Mouse (Mus musculus) heart, adult 2 months (tissue): ENCODE results near the gene Pex13. TPM values are rescaled to one million over a fixed set of nuclear protein-coding genes. Genes with fewer than 3 reads are reported as not detected.

ENCODE experiments used
- DNase-seq, 2 experiments: peaks; one replicate each; pipeline ENCODE4 v3.0.0; 2021
- H3K27ac ChIP-seq: fragments of 200-600 bp; 2 replicates; pipeline ENCODE4 v1.8.1; 2022
- H3K27me3 ChIP-seq: fragments of 200-500 bp; 2 replicates; pipeline ENCODE4 v1.6.1; 2012; ENCODE audit warnings: mild to moderate bottlenecking, low read length, inconsistent platforms, mixed read lengths; ENCODE audit not compliant: control insufficient read depth, insufficient read depth
- H3K36me3 ChIP-seq: fragments of 200-500 bp; 2 replicates; pipeline ENCODE4 v1.6.1; 2012; ENCODE audit warnings: low read length, inconsistent platforms; ENCODE audit not compliant: control insufficient read depth, insufficient read depth
- H3K4me1 ChIP-seq: fragments of 200-500 bp; 2 replicates; pipeline ENCODE4 v1.6.1; 2011; ENCODE audit warnings: low read length; ENCODE audit not compliant: control insufficient read depth, insufficient read depth
- H3K4me3 ChIP-seq: fragments of 200-600 bp; 2 replicates; pipeline ENCODE4 v1.8.1; 2022
- H3K79me2 ChIP-seq: fragments of 200-500 bp; replicated peaks from 2 replicates; pipeline ENCODE4 v1.6.1; 2012; ENCODE audit warnings: mild to moderate bottlenecking, inconsistent platforms, low read length, moderate library complexity, mixed read lengths; ENCODE audit not compliant: control insufficient read depth, insufficient read depth
- H3K9ac ChIP-seq: fragments of 200-500 bp; 2 replicates; pipeline ENCODE4 v1.6.1; 2012; ENCODE audit warnings: low read depth, mild to moderate bottlenecking, control low read depth, inconsistent platforms, low read length, mixed read lengths
- CTCF ChIP-seq: fragments of 200-600 bp; IDR thresholded peaks from 2 replicates; pipeline ENCODE4 v1.8.1; 2022; ENCODE audit warnings: antibody characterized with exemption, mild to moderate bottlenecking, moderate library complexity
- EP300 ChIP-seq: fragments of 200-500 bp; IDR thresholded peaks from 2 replicates; pipeline ENCODE4 v1.6.1; 2011; ENCODE audit warnings: low read depth, low read length, control low read depth; ENCODE audit not compliant: insufficient read depth
- POLR2A ChIP-seq: fragments of 200-500 bp; IDR thresholded peaks from 2 replicates; pipeline ENCODE4 v1.6.1; 2011; ENCODE audit warnings: mild to moderate bottlenecking, low read depth, low read length, control low read depth; ENCODE audit not compliant: insufficient read depth
- WGBS: fragments of 180-500 bp; shearing (Covaris S2); methylation state at CpG from one replicate; pipeline ENCODE4 v1.1.7; 2018; 5-methylcytosine and 5-hydroxymethylcytosine counted together
- intact Hi-C: fragments of 180-260 bp; cut with DNase I; formaldehyde crosslinking; loops from one replicate; pipeline ENCODE4 v1.15.1; 2025
- long read RNA-seq: library from polyadenylated mRNA; stranded (forward); transcript quantifications from one replicate; pipeline ENCODE4 v2.0.0, GENCODE M21; 2021
- polyA plus RNA-seq: library from polyadenylated mRNA; depleted of rRNA; stranded (reverse); fragments of >200 nt; gene quantifications from 2 replicates; pipeline ENCODE4 v1.2.3, GENCODE M21; 2012; rRNA removed
- total RNA-seq, 2 experiments: library from RNA; stranded (reverse); gene quantifications; 2 replicates each; pipeline ENCODE4 v1.2.3; 2021

Gene Pex13
- total RNA-seq (10 to 100 TPM; 29.0 to 29.2 TPM), polyA plus RNA-seq (8.2 and 14.4 TPM in 2 replicates)
- long read RNA-seq, full-length matches to known transcripts = 55 of 57 reads
- long read RNA-seq, partial matches to known transcripts = 0 of 57 reads
- long read RNA-seq, other reads (novel, unspliced or antisense) = 2 of 57 reads

- peak; percentile 94 for DNase-seq
- Histone ChIP-seq H3K79me2 (peaks cover 5% of the 10 kb centered on the region), H3K9ac (peak within 1 kb of the TSS; percentile 93), H3K4me3 (peak within 1 kb of the TSS; percentile 96), H3K27me3 (no peaks in the 10 kb centered on the region), H3K36me3 (peaks cover 2% of the 10 kb centered on the region; the same call in 1 of the 2 replicates), H3K27ac (peak within 1 kb of the TSS; percentile 92), H3K4me1 (peaks cover 2% of the 10 kb centered on the region)
- WGBS = under 1% methylated on average over 49 of the region's 49 CpGs
- intact Hi-C loops = loop anchor here (1.0 to 10.0 kb wide), 3 partner anchors 33 to 171 kb away; partner anchors contain the start of genes 0610010F05Rik, Ahsa2 and Rel
- TF ChIP-seq POLR2A = peak; percentile 70
- 0 out of 2 replicates have a peak, but pooled peaks have one; percentile 43 for TF ChIP-seq EP300
- TF ChIP-seq CTCF = no peak
These were observed at the start of gene Pex13 for GRCm38 (mm10) chr11:23665798-23666501. Gene Pex13 (minus strand): TSS chr11:23665959.

- Histone ChIP-seq H3K9ac (no peak overlapping the region), H3K27ac (no peak overlapping the region), H3K4me3 (no peak overlapping the region), H3K27me3 (no peaks in the 10 kb centered on the region), H3K79me2 (no peaks in the 10 kb centered on the region), H3K4me1 (no peaks in the 10 kb centered on the region), H3K36me3 (no peaks in the 10 kb centered on the region; the same call in 1 of the 2 replicates)
- intact Hi-C loops = no loop called here
- TF ChIP-seq EP300 (no peak), CTCF (no peak), POLR2A (no peak)
- DNase-seq = no peak
- 91% methylated on average over 3 of the region's 3 CpGs for WGBS
These were observed 46.5 kb upstream of the Pex13 start for GRCm38 (mm10) chr11:23712299-23712698.

- no peak for TF ChIP-seq CTCF
- no peak for TF ChIP-seq POLR2A
- TF ChIP-seq EP300 = no peak
- no peaks in the 10 kb centered on the region for H3K4me1 ChIP-seq
- no peaks in the 10 kb centered on the region for H3K79me2 ChIP-seq
- DNase-seq = no peak
- intact Hi-C loops = no loop called here
- H3K27me3 ChIP-seq = no peaks in the 10 kb centered on the region
- no peak overlapping the region for H3K27ac ChIP-seq
- 88% methylated on average over 7 of the region's 7 CpGs for WGBS
- no peak overlapping the region for H3K9ac ChIP-seq
- H3K36me3 ChIP-seq = no peaks in the 10 kb centered on the region; the same call in 1 of the 2 replicates
- H3K4me3 ChIP-seq = no peak overlapping the region
These were observed 39.0 kb upstream of the Pex13 start for GRCm38 (mm10) chr11:23704604-23705294.

- Histone ChIP-seq H3K27me3 (no peaks in the 10 kb centered on the region), H3K4me3 (no peak overlapping the region), H3K36me3 (no peaks in the 10 kb centered on the region; the same call in 1 of the 2 replicates), H3K4me1 (no peaks in the 10 kb centered on the region), H3K27ac (no peak overlapping the region), H3K79me2 (no peaks in the 10 kb centered on the region), H3K9ac (no peak overlapping the region)
- WGBS = 93% methylated on average over 3 of the region's 3 CpGs
- DNase-seq = no peak
- TF ChIP-seq CTCF (no peak), POLR2A (no peak), EP300 (no peak)
- intact Hi-C loops = no loop called here
These were observed 36.1 kb upstream of the Pex13 start for GRCm38 (mm10) chr11:23701831-23702230.

GRCm38 (mm10) chr11:23699414-23700095 is 33.8 kb upstream of the Pex13 start:
- TF ChIP-seq CTCF (no peak), POLR2A (no peak), EP300 (no peak)
- Histone ChIP-seq H3K27ac (no peak overlapping the region), H3K36me3 (no peaks in the 10 kb centered on the region; the same call in 1 of the 2 replicates), H3K9ac (no peak overlapping the region), H3K4me3 (no peak overlapping the region), H3K79me2 (no peaks in the 10 kb centered on the region; the same call in 1 of the 2 replicates), H3K27me3 (no peaks in the 10 kb centered on the region), H3K4me1 (no peaks in the 10 kb centered on the region)
- WGBS = 65% methylated on average over 3 of the region's 3 CpGs
- intact Hi-C loops = no loop called here
- DNase-seq = no peak
